Mouse (Mus musculus): Measurements from ENCODE around the gene BC049352. TPM values are rescaled to one million over a fixed set of nuclear protein-coding genes. Genes with fewer than 3 reads are reported as not detected.

The BC049352 gene
- total RNA-seq, 1 experiment: not detected

DNA sequence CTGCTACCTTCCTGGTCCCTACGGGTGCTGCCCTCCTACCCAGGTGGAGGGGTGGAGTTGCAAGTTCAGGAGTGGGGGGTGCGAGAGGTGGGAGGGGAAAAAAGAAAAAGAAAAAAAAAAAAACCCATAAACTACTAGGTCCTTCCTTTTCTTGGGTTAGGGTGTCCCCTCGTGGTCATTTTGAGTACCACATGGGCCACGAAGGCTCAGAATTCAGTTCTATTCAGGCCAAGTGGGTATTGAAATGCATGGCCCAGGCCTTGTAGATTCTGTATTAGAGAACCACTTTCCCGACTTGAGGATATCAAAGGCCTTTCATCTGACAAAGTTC lies 35.6 kb upstream of the BC049352 start:
- H3K9ac ChIP-seq (ENCODE audit: insufficient read depth, low read depth, low read length, poor library complexity, severe bottlenecking): no peak overlapping the region
- in situ Hi-C loops (cut with MboI; ENCODE audit: low sequenced_read_pairs in 2 of 2, unreplicated experiment in 2 of 2): loop anchor here (10.0 kb wide), 1 partner anchor 121 kb away; no protein-coding TSS in a partner anchor
- no peak for TF ChIP-seq CHD2 (IDR thresholded peaks at IDR 0.05; ENCODE audit: low read depth, low read length)
- no peak for TF ChIP-seq MAFK (IDR thresholded peaks at IDR 0.05; ENCODE audit: insufficient read depth, low read depth, low read length)
- peak; percentile 95 for TF ChIP-seq ZNF384 (IDR thresholded peaks at IDR 0.05; ENCODE audit: low read depth, low read length)
- no peak for TF ChIP-seq HCFC1 (IDR thresholded peaks at IDR 0.05; ENCODE audit: borderline replicate concordance, insufficient read depth, low read length)
- TF ChIP-seq ZC3H11A (IDR thresholded peaks at IDR 0.05; ENCODE audit: borderline replicate concordance, low read depth, low read length): peak; percentile 71; the same call in 1 of the 2 replicates
- H3K9me3 ChIP-seq (ENCODE audit: control insufficient read depth, insufficient read depth, low read depth, low read length): no peaks in the 10 kb centered on the region
- H3K36me3 ChIP-seq (ENCODE audit: control insufficient read depth, insufficient read depth, low read length, poor library complexity, severe bottlenecking): no peaks in the 10 kb centered on the region
- no peak overlapping the region for H3K27ac ChIP-seq (ENCODE audit: insufficient read depth, low read depth, low read length, poor library complexity, severe bottlenecking)
- peak; percentile 60 for DNase-seq (ENCODE audit: low read depth, low spot score)
- peaks cover 0 to 5% of the 10 kb centered on the region in 2 experiments; a peak in 1 of 4 replicates for H3K4me1 ChIP-seq (ENCODE audit: control insufficient read depth in 2 of 2, insufficient read depth in 2 of 2, low read length in 2 of 2, poor library complexity in 1 of 2)
- peak overlapping the region; percentile 17 to 47 for H3K4me3 ChIP-seq (ENCODE audit: insufficient read depth in 1 of 2, low read depth in 1 of 2, low read length in 2 of 2, poor library complexity in 1 of 2, severe bottlenecking in 1 of 2)

GRCm38 (mm10) chr9:45150933-45151332 lies 30.9 kb upstream of the BC049352 start:
- Histone ChIP-seq H3K27ac (ENCODE audit: insufficient read depth, low read depth, low read length, poor library complexity, severe bottlenecking) (no peak overlapping the region), H3K4me1 (ENCODE audit: control insufficient read depth in 2 of 2, insufficient read depth in 2 of 2, low read length in 2 of 2, poor library complexity in 1 of 2) (no peaks in the 10 kb centered on the region), H3K9me3 (ENCODE audit: control insufficient read depth, insufficient read depth, low read depth, low read length) (no peaks in the 10 kb centered on the region), H3K36me3 (ENCODE audit: control insufficient read depth, insufficient read depth, low read length, poor library complexity, severe bottlenecking) (no peaks in the 10 kb centered on the region), H3K4me3 (ENCODE audit: insufficient read depth in 1 of 2, low read depth in 1 of 2, low read length in 2 of 2, poor library complexity in 1 of 2, severe bottlenecking in 1 of 2) (no peak overlapping the region), H3K9ac (ENCODE audit: insufficient read depth, low read depth, low read length, poor library complexity, severe bottlenecking) (no peak overlapping the region)
- TF ChIP-seq ZC3H11A (IDR thresholded peaks at IDR 0.05; ENCODE audit: borderline replicate concordance, low read depth, low read length): no peak
- TF ChIP-seq HCFC1 (IDR thresholded peaks at IDR 0.05; ENCODE audit: borderline replicate concordance, insufficient read depth, low read length): no peak
- TF ChIP-seq ZNF384 (IDR thresholded peaks at IDR 0.05; ENCODE audit: low read depth, low read length): no peak
- no peak for TF ChIP-seq CHD2 (IDR thresholded peaks at IDR 0.05; ENCODE audit: low read depth, low read length)
- TF ChIP-seq MAFK (IDR thresholded peaks at IDR 0.05; ENCODE audit: insufficient read depth, low read depth, low read length): no peak
- in situ Hi-C loops (cut with MboI; ENCODE audit: low sequenced_read_pairs in 2 of 2, unreplicated experiment in 2 of 2): no loop called here
- DNase-seq (ENCODE audit: low read depth, low spot score): no peak

- in situ Hi-C loops (cut with MboI; ENCODE audit: low sequenced_read_pairs in 2 of 2, unreplicated experiment in 2 of 2): no loop called here
Measured at GRCm38 (mm10) chr9:45153361-45153760, 28.4 kb upstream of the BC049352 start.

GRCm38 (mm10) chr9:45167903-45168302 lies 13.9 kb upstream of the BC049352 start:
- Histone ChIP-seq H3K9me3 (ENCODE audit: control insufficient read depth, insufficient read depth, low read depth, low read length) (no peaks in the 10 kb centered on the region), H3K27ac (ENCODE audit: insufficient read depth, low read depth, low read length, poor library complexity, severe bottlenecking) (no peak overlapping the region), H3K4me3 (ENCODE audit: insufficient read depth in 1 of 2, low read depth in 1 of 2, low read length in 2 of 2, poor library complexity in 1 of 2, severe bottlenecking in 1 of 2) (no peak overlapping the region), H3K4me1 (ENCODE audit: control insufficient read depth in 2 of 2, insufficient read depth in 2 of 2, low read length in 2 of 2, poor library complexity in 1 of 2) (peaks cover 1 to 2% of the 10 kb centered on the region in 2 experiments; a peak in 1 of 4 replicates), H3K9ac (ENCODE audit: insufficient read depth, low read depth, low read length, poor library complexity, severe bottlenecking) (no peak overlapping the region), H3K36me3 (ENCODE audit: control insufficient read depth, insufficient read depth, low read length, poor library complexity, severe bottlenecking) (no peaks in the 10 kb centered on the region)
- DNase-seq (ENCODE audit: low read depth, low spot score): no peak
- in situ Hi-C loops (cut with MboI; ENCODE audit: low sequenced_read_pairs in 2 of 2, unreplicated experiment in 2 of 2): no loop called here
- TF ChIP-seq ZNF384 (IDR thresholded peaks at IDR 0.05; ENCODE audit: low read depth, low read length): no peak
- no peak for TF ChIP-seq HCFC1 (IDR thresholded peaks at IDR 0.05; ENCODE audit: borderline replicate concordance, insufficient read depth, low read length)
- TF ChIP-seq MAFK (IDR thresholded peaks at IDR 0.05; ENCODE audit: insufficient read depth, low read depth, low read length): no peak
- TF ChIP-seq CHD2 (IDR thresholded peaks at IDR 0.05; ENCODE audit: low read depth, low read length): no peak
- no peak for TF ChIP-seq ZC3H11A (IDR thresholded peaks at IDR 0.05; ENCODE audit: borderline replicate concordance, low read depth, low read length)

More at GRCm38 (mm10) chr9:45153361-45153760, 28.4 kb upstream of the BC049352 start:
- no peak for DNase-seq (ENCODE audit: low read depth, low spot score)
- H3K36me3 ChIP-seq (ENCODE audit: control insufficient read depth, insufficient read depth, low read length, poor library complexity, severe bottlenecking): no peaks in the 10 kb centered on the region
- no peak overlapping the region for H3K9ac ChIP-seq (ENCODE audit: insufficient read depth, low read depth, low read length, poor library complexity, severe bottlenecking)
- no peak overlapping the region for H3K4me3 ChIP-seq (ENCODE audit: insufficient read depth in 1 of 2, low read depth in 1 of 2, low read length in 2 of 2, poor library complexity in 1 of 2, severe bottlenecking in 1 of 2)
- TF ChIP-seq ZNF384 (IDR thresholded peaks at IDR 0.05; ENCODE audit: low read depth, low read length) (no peak), ZC3H11A (IDR thresholded peaks at IDR 0.05; ENCODE audit: borderline replicate concordance, low read depth, low read length) (no peak), MAFK (IDR thresholded peaks at IDR 0.05; ENCODE audit: insufficient read depth, low read depth, low read length) (no peak), CHD2 (IDR thresholded peaks at IDR 0.05; ENCODE audit: low read depth, low read length) (no peak), HCFC1 (IDR thresholded peaks at IDR 0.05; ENCODE audit: borderline replicate concordance, insufficient read depth, low read length) (no peak)
- no peak overlapping the region for H3K27ac ChIP-seq (ENCODE audit: insufficient read depth, low read depth, low read length, poor library complexity, severe bottlenecking)
- no peaks in the 10 kb centered on the region for H3K9me3 ChIP-seq (ENCODE audit: control insufficient read depth, insufficient read depth, low read depth, low read length)
- H3K4me1 ChIP-seq (ENCODE audit: control insufficient read depth in 2 of 2, insufficient read depth in 2 of 2, low read length in 2 of 2, poor library complexity in 1 of 2): no peaks in the 10 kb centered on the region

DNA sequence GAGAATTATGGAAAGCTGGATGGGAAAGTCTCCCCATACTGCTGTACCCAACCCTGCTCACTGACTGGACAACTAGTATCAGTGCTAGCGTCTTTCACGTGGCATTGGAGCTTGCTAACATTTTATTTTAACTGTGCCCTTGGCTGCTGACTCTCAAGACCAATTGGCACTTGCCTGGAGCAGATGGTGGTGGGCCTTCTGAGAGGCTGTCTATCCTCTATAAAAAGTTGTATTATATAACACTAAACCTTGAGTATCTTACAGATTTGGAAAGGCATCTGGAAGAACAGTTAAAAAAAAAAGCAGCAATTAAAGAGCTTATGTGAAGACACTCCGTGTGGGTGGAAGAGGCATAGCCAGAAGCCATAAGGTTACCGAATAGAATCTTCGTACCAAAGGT lies 11.7 kb upstream of the BC049352 start:
- Histone ChIP-seq H3K4me1 (ENCODE audit: control insufficient read depth in 2 of 2, insufficient read depth in 2 of 2, low read length in 2 of 2, poor library complexity in 1 of 2) (peaks cover 1 to 2% of the 10 kb centered on the region in 2 experiments; a peak in 1 of 4 replicates), H3K9ac (ENCODE audit: insufficient read depth, low read depth, low read length, poor library complexity, severe bottlenecking) (no peak overlapping the region), H3K9me3 (ENCODE audit: control insufficient read depth, insufficient read depth, low read depth, low read length) (no peaks in the 10 kb centered on the region), H3K27ac (ENCODE audit: insufficient read depth, low read depth, low read length, poor library complexity, severe bottlenecking) (no peak overlapping the region), H3K36me3 (ENCODE audit: control insufficient read depth, insufficient read depth, low read length, poor library complexity, severe bottlenecking) (no peaks in the 10 kb centered on the region), H3K4me3 (ENCODE audit: insufficient read depth in 1 of 2, low read depth in 1 of 2, low read length in 2 of 2, poor library complexity in 1 of 2, severe bottlenecking in 1 of 2) (no peak overlapping the region)
- no peak for TF ChIP-seq HCFC1 (IDR thresholded peaks at IDR 0.05; ENCODE audit: borderline replicate concordance, insufficient read depth, low read length)
- TF ChIP-seq ZNF384 (IDR thresholded peaks at IDR 0.05; ENCODE audit: low read depth, low read length): no peak
- no peak for TF ChIP-seq ZC3H11A (IDR thresholded peaks at IDR 0.05; ENCODE audit: borderline replicate concordance, low read depth, low read length)
- no peak for TF ChIP-seq CHD2 (IDR thresholded peaks at IDR 0.05; ENCODE audit: low read depth, low read length)
- TF ChIP-seq MAFK (IDR thresholded peaks at IDR 0.05; ENCODE audit: insufficient read depth, low read depth, low read length): no peak
- DNase-seq (ENCODE audit: low read depth, low spot score): no peak
- in situ Hi-C loops (cut with MboI; ENCODE audit: low sequenced_read_pairs in 2 of 2, unreplicated experiment in 2 of 2): no loop called here

All from ES-E14 (cell line).